Comparison of ENCODE assay signal across 12 mouse cellular contexts in genomic region chr7:138396109-138396862, GRCm38 (mm10). TPM values are rescaled to one million over a fixed set of nuclear protein-coding genes. Genes with fewer than 3 reads are reported as not detected.
DNase-seq lines count a peak whose midpoint lies in the region; ATAC-seq and TF ChIP-seq lines count a peak whose summit lies in the region.
"Had no signal": no experiment of that assay in that cellular context is flagged by ENCODE, and none has a peak within 500 bp of the region (broad histone marks: within the 10 kb centered on the region; RNA-seq: fewer than 3 reads in every experiment).

No protein-coding gene starts in this region.

- H3K9me3 ChIP-seq in hindbrain, postnatal 0 days (ENCODE audit: low read length) = no peaks in the 10 kb centered on the region
- H3K9me3 ChIP-seq: limb, embryonic 12.5 days had no signal

- H3K36me3 ChIP-seq in hindbrain, postnatal 0 days (ENCODE audit: insufficient read depth, low read length) = no peaks in the 10 kb centered on the region
- H3K36me3 ChIP-seq: limb, embryonic 12.5 days had no signal

- H3K4me3 ChIP-seq in hindbrain, postnatal 0 days (ENCODE audit: low read length) = peak overlapping the region; percentile 62

- peak overlapping the region; percentile 84 for H3K4me2 ChIP-seq in hindbrain, postnatal 0 days (ENCODE audit: low read depth, low read length)

- H3K27me3 ChIP-seq in hindbrain, postnatal 0 days (ENCODE audit: insufficient read depth, low read length) = no peaks in the 10 kb centered on the region

- TF ChIP-seq CTCF in hindbrain, postnatal 0 days (IDR thresholded peaks at IDR 0.05; ENCODE audit: low read depth) = peak; percentile 59

- peak; percentile 1 for DNase-seq in cerebellum, adult 8-10 months
- DNase-seq in cerebellum, adult 9-11 months = no peak
- peak; percentile 10 for DNase-seq in right cerebral cortex, postnatal 25 days
- DNase-seq in right cerebral cortex, postnatal 4 days = no peak
- DNase-seq in hindbrain, postnatal 0 days (ENCODE audit: low spot score) = peak; percentile 71
- DNase-seq in retina, postnatal 1 day = no peak
- no peak for DNase-seq in urinary bladder, postnatal 36 days (ENCODE audit: low spot score in 2 of 2)

- 0 out of 2 replicates have a peak overlapping the region, but pooled peaks have one; percentile 45 for H3K27ac ChIP-seq in hindbrain, postnatal 0 days
- H3K27ac ChIP-seq: limb, embryonic 12.5 days; macrophage had no signal

- ATAC-seq in hindbrain, postnatal 0 days = no peak
- ATAC-seq in megakaryocyte progenitor cell, adult 5-6 weeks (replicated peaks; ENCODE audit: poor library complexity) = no peak

- H3K9ac ChIP-seq in hindbrain, postnatal 0 days (replicated peaks; ENCODE audit: low read length) = peak overlapping the region; percentile 59; the same call in 1 of the 2 replicates

- no peaks in the 10 kb centered on the region for H3K4me1 ChIP-seq in hindbrain, postnatal 0 days (ENCODE audit: insufficient read depth, low read length)

- 18% methylated on average over 13 of the region's 13 CpGs for WGBS in hindbrain, postnatal 0 days

RNA-seq across cellular contexts. Expression of gene Tcerg1l, which starts 1.2 kb away (rescaled TPM):
- 28.5 and 33.9 TPM in 2 replicates for total RNA-seq in hindbrain, postnatal 0 days (2014; rRNA removed)
- polyA plus RNA-seq in hindbrain, postnatal 0 days (2015; fragmentation: Nextera tagmentation; extraction: Ambion mirVana) = 22.7 and 25.4 TPM in 2 replicates
- not detected in 2 replicates for total RNA-seq in megakaryocyte progenitor cell, adult 5-6 weeks (2015)
- total RNA-seq in megakaryocyte progenitor cell, adult 5-6 weeks (2017) = 1.2 TPM in 1 of 2 replicates, not detected in the other
- total RNA-seq: gastrocnemius, adult 18-20 months had no signal
- polyA plus RNA-seq: heart, postnatal 0 days; macrophage had no signal

Comparison
In these comparisons a context has a peak if more than half of its experiments do, and no peak if none do; other contexts are left out.
1. DNase-seq: peak in cerebellum, adult 8-10 months (single experiment), right cerebral cortex, postnatal 25 days (single experiment) and hindbrain, postnatal 0 days (single experiment); none in cerebellum, adult 9-11 months (single experiment), right cerebral cortex, postnatal 4 days (single experiment), retina, postnatal 1 day (single experiment) and urinary bladder, postnatal 36 days (0 of 2).
2. RNA of gene Tcerg1l, which starts 1.2 kb away (total RNA-seq): 28.5 to 33.9 TPM in hindbrain, postnatal 0 days; 1.2 TPM in megakaryocyte progenitor cell, adult 5-6 weeks; every median in the first group is over 10 times any median in the second.